Mouse (Mus musculus) E14TG2a.4 (cell line): ENCODE measurements around the gene Dmbt1.

Experiments
- CTCF ChIP-seq: conservative IDR thresholded peaks from 2 replicates; pipeline ENCODE4 v1.5.1; 2014; ENCODE audit warnings: low read length
- NANOG ChIP-seq: IDR thresholded peaks from 2 replicates; pipeline ENCODE4 v1.6.1; 2014; ENCODE audit warnings: borderline replicate concordance, low read length, mixed read lengths

GRCm38 (mm10) chr7:131009178-131009577, 22.7 kb upstream of the Dmbt1 start:
- TF ChIP-seq CTCF (no peak), NANOG (no peak)
